Mouse (Mus musculus) heart, postnatal 14 days (tissue): Measurements from ENCODE around the gene Rhobtb1. TPM values are rescaled to one million over a fixed set of nuclear protein-coding genes. Genes with fewer than 3 reads are reported as not detected.

Experiments
- DNase-seq, 2 experiments: peaks; one replicate each; pipeline ENCODE4 v3.0.0; 2021 to 2022
- intact Hi-C: fragments of 180-260 bp; cut with DNase I; formaldehyde crosslinking; loops from one replicate; pipeline ENCODE4 v1.15.1; 2025
- total RNA-seq, 2 experiments: library from RNA; stranded (reverse); gene quantifications; 2 replicates each; pipeline ENCODE4 v1.2.3; 2021

Rhobtb1 gene
- total RNA-seq, 2 experiments from 2014 or later: 136 TPM

GRCm38 (mm10) chr10:69160877-69161276 is 9.6 kb downstream of the Rhobtb1 start:
- intact Hi-C loops: loop anchor here (10.0 kb wide), 1 partner anchor 256 kb away; no protein-coding TSS in a partner anchor
- no peak for DNase-seq

- DNase-seq: no peak
- intact Hi-C loops: loop anchor here (10.0 kb wide), 1 partner anchor 257 kb away; no protein-coding TSS in a partner anchor
Observed at GRCm38 (mm10) chr10:69161503-69161902, 10.3 kb downstream of the Rhobtb1 start.

- intact Hi-C loops: loop anchor here (10.0 kb wide), 1 partner anchor 258 kb away; no protein-coding TSS in a partner anchor
Observed at GRCm38 (mm10) chr10:69162577-69162976, 11.3 kb downstream of the Rhobtb1 start.

GRCm38 (mm10) chr10:69163216-69163615 is 12.0 kb downstream of the Rhobtb1 start:
- DNase-seq: no peak

More at GRCm38 (mm10) chr10:69162577-69162976, 11.3 kb downstream of the Rhobtb1 start:
- DNase-seq: no peak

GRCm38 (mm10) chr10:69165125-69165524 is 13.9 kb downstream of the Rhobtb1 start:
- intact Hi-C loops: loop anchor here (10.0 kb wide), 1 partner anchor 260 kb away; no protein-coding TSS in a partner anchor
- DNase-seq: peak in 1 of 2 experiments; percentile 56

More at GRCm38 (mm10) chr10:69163216-69163615, 12.0 kb downstream of the Rhobtb1 start:
- intact Hi-C loops: loop anchor here (10.0 kb wide), 1 partner anchor 258 kb away; no protein-coding TSS in a partner anchor

- intact Hi-C loops: loop anchor here (10.0 kb wide), 1 partner anchor 261 kb away; no protein-coding TSS in a partner anchor
Observed at GRCm38 (mm10) chr10:69165847-69166246, 14.6 kb downstream of the Rhobtb1 start.

GRCm38 (mm10) chr10:69166514-69166913 is 15.3 kb downstream of the Rhobtb1 start:
- no peak for DNase-seq
- intact Hi-C loops: loop anchor here (10.0 kb wide), 1 partner anchor 262 kb away; no protein-coding TSS in a partner anchor

More at GRCm38 (mm10) chr10:69165847-69166246, 14.6 kb downstream of the Rhobtb1 start:
- no peak for DNase-seq

GRCm38 (mm10) chr10:69172412-69172811 is 21.2 kb downstream of the Rhobtb1 start:
- no peak for DNase-seq

GRCm38 (mm10) chr10:69176116-69176515 is 24.9 kb downstream of the Rhobtb1 start:
- DNase-seq: no peak
- intact Hi-C loops: no loop called here

More at GRCm38 (mm10) chr10:69172412-69172811, 21.2 kb downstream of the Rhobtb1 start:
- intact Hi-C loops: no loop called here

GRCm38 (mm10) chr10:69179341-69179740 is 28.1 kb downstream of the Rhobtb1 start:
- intact Hi-C loops: no loop called here
- DNase-seq: no peak

- no peak for DNase-seq
- intact Hi-C loops: no loop called here
Observed at GRCm38 (mm10) chr10:69180997-69181396, 29.8 kb downstream of the Rhobtb1 start.

GRCm38 (mm10) chr10:69184903-69185302 is 33.7 kb downstream of the Rhobtb1 start:
- intact Hi-C loops: no loop called here
- DNase-seq: no peak

GRCm38 (mm10) chr10:69185431-69185830 is 34.2 kb downstream of the Rhobtb1 start:
- peak; percentile 30 to 34 for DNase-seq
- intact Hi-C loops: no loop called here

- intact Hi-C loops: loop anchor here (1.0 to 2.0 kb wide), 2 partner anchors 27 to 121 kb away; partner anchors contain the start of gene A930033H14Rik
- peak; percentile 74 to 80 for DNase-seq
Observed at GRCm38 (mm10) chr10:69185894-69186893, 35.0 kb downstream of the Rhobtb1 start.

- no peak for DNase-seq
- intact Hi-C loops: loop anchor here (2.0 kb wide), 1 partner anchor 25 kb away; the partner anchor contains the start of gene A930033H14Rik
Observed at GRCm38 (mm10) chr10:69187773-69188443, 36.7 kb downstream of the Rhobtb1 start.

GRCm38 (mm10) chr10:69190434-69191160 is 39.4 kb downstream of the Rhobtb1 start:
- DNase-seq: no peak
- intact Hi-C loops: no loop called here

GRCm38 (mm10) chr10:69192266-69192665 is 41.0 kb downstream of the Rhobtb1 start:
- DNase-seq: peak in 1 of 2 experiments; percentile 28
- intact Hi-C loops: no loop called here

- DNase-seq: no peak
- intact Hi-C loops: no loop called here
Observed at GRCm38 (mm10) chr10:69193721-69194120, 42.5 kb downstream of the Rhobtb1 start.

GRCm38 (mm10) chr10:69204677-69205400 is 53.6 kb downstream of the Rhobtb1 start:
- DNase-seq: no peak
- intact Hi-C loops: no loop called here
